Mouse (Mus musculus): ENCODE measurements around the gene Bmpr1b. TPM values are rescaled to one million over a fixed set of nuclear protein-coding genes. Genes with fewer than 3 reads are reported as not detected.

Bmpr1b gene
- polyA plus RNA-seq, 1 experiment from 2014 or later = 4.2 TPM

DNA sequence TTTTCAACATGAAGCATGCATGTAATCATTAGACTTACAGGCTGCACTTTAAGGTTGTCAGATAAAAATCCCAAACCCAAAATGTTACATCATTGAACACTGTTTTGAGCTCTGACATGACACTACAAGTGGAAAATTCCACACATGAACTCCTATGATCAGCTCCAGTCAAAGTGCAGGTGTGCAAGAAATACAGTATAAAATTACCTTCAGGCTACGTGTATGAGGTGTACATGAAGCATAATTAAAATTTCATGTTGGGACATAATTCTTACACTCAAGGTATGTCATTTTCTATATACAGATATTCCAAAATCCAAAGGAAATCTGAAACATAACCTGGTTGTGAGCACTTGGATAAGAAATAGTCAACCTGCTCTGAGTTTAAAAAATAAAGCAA is 220.7 kb downstream of the Bmpr1b start:
- H3K4me3 ChIP-seq (replicated peaks; ENCODE audit: low read depth, low read length) = no peak overlapping the region
- H3K9me3 ChIP-seq (ENCODE audit: control insufficient read depth, low read length) = no peaks in the 10 kb centered on the region
- peaks cover 4% of the 10 kb centered on the region; the same call in 1 of the 2 replicates for H3K4me1 ChIP-seq (ENCODE audit: control insufficient read depth, insufficient read depth, low read length)
- ATAC-seq (ENCODE audit: low FRiP score, low TSS enrichment) (no peak), DNase-seq (no peak)
- H3K36me3 ChIP-seq (ENCODE audit: control insufficient read depth, insufficient read depth, low read length) = no peaks in the 10 kb centered on the region
- no peak overlapping the region for H3K4me2 ChIP-seq (ENCODE audit: low read length)
- no peak overlapping the region for H3K27ac ChIP-seq (replicated peaks; ENCODE audit: low read depth, low read length)
- no peak overlapping the region for H3K9ac ChIP-seq (replicated peaks; ENCODE audit: low read length)
- H3K27me3 ChIP-seq (ENCODE audit: control insufficient read depth, insufficient read depth, low read length) = no peaks in the 10 kb centered on the region
- 86% methylated on average over 1 of the region's 1 CpGs for WGBS

DNA sequence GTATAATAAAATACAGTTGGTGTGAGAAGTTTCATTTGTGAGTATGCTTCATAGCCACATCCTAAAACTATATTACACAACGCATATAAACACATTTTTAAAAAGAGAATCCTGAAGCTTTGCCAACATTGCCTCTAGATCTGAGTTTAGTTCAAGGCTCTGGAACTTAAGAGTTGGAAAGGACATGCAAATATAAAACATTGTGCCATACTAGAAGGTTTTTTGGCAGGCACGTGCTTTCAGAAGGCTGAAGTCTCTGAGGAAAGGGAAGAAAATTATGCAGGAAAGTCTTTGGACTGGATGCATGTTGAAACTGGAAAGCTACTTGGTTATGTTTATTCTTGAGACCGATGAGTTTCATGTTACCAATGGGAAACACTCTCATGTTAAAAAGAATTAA is 221.1 kb downstream of the Bmpr1b start:
- Histone ChIP-seq H3K27me3 (ENCODE audit: control insufficient read depth, insufficient read depth, low read length) (no peaks in the 10 kb centered on the region), H3K9me3 (ENCODE audit: control insufficient read depth, low read length) (no peaks in the 10 kb centered on the region), H3K9ac (replicated peaks; ENCODE audit: low read length) (no peak overlapping the region), H3K27ac (replicated peaks; ENCODE audit: low read depth, low read length) (no peak overlapping the region), H3K36me3 (ENCODE audit: control insufficient read depth, insufficient read depth, low read length) (no peaks in the 10 kb centered on the region), H3K4me1 (ENCODE audit: control insufficient read depth, insufficient read depth, low read length) (peaks cover 4% of the 10 kb centered on the region; the same call in 1 of the 2 replicates), H3K4me2 (ENCODE audit: low read length) (no peak overlapping the region), H3K4me3 (replicated peaks; ENCODE audit: low read depth, low read length) (no peak overlapping the region)
- 88% methylated on average over 3 of the region's 3 CpGs for WGBS
- ATAC-seq (ENCODE audit: low FRiP score, low TSS enrichment) (no peak), DNase-seq (no peak)

DNA sequence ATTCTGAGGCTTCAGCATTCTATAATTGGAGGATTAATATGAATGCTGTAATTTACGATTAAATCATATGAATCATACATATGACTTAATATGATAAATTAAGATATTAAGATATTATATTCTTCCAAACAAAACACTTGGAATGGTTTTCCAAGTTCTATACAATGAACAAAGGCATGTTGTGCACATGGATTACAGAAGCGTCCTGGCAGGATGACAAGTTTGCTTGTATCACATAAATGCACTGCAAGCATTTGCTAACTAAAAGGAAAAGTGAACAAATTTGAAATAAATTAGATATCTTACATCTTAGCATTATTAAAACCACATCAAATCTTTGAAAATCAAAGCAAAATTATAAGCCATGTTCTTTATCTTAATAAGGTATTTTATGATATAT is 222.4 kb downstream of the Bmpr1b start:
- Histone ChIP-seq H3K36me3 (ENCODE audit: control insufficient read depth, insufficient read depth, low read length) (no peaks in the 10 kb centered on the region), H3K4me3 (replicated peaks; ENCODE audit: low read depth, low read length) (no peak overlapping the region), H3K4me2 (ENCODE audit: low read length) (no peak overlapping the region), H3K9ac (replicated peaks; ENCODE audit: low read length) (no peak overlapping the region), H3K9me3 (ENCODE audit: control insufficient read depth, low read length) (no peaks in the 10 kb centered on the region), H3K27me3 (ENCODE audit: control insufficient read depth, insufficient read depth, low read length) (no peaks in the 10 kb centered on the region), H3K27ac (replicated peaks; ENCODE audit: low read depth, low read length) (no peak overlapping the region), H3K4me1 (ENCODE audit: control insufficient read depth, insufficient read depth, low read length) (peaks cover 4% of the 10 kb centered on the region; the same call in 1 of the 2 replicates)
- DNase-seq (peak; percentile 50), ATAC-seq (ENCODE audit: low FRiP score, low TSS enrichment) (no peak)
- 84% methylated on average over 2 of the region's 2 CpGs for WGBS

DNA sequence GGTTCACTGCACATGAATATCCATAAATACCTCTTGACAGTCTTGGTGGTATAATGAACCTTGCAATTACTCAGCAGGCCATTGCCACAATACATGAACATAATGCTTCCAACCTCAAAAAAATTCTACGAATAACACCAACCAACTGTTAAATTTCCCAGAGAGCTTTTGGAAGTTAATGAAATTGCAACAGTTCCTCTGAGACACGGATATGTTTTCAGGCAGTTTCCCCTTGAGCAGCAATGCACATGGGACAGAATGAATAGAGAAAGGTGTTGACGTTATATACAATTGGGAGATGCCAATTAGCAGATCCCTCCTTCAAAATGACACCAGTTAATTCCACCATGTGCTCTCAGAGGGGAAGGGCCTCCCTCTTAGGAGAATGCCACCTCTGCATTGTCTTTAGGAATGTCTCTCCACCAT is 225.9 kb downstream of the Bmpr1b start:
- Histone ChIP-seq H3K9me3 (ENCODE audit: control insufficient read depth, low read length) (no peaks in the 10 kb centered on the region), H3K9ac (replicated peaks; ENCODE audit: low read length) (no peak overlapping the region), H3K36me3 (ENCODE audit: control insufficient read depth, insufficient read depth, low read length) (no peaks in the 10 kb centered on the region), H3K27ac (replicated peaks; ENCODE audit: low read depth, low read length) (no peak overlapping the region), H3K27me3 (ENCODE audit: control insufficient read depth, insufficient read depth, low read length) (no peaks in the 10 kb centered on the region), H3K4me3 (replicated peaks; ENCODE audit: low read depth, low read length) (no peak overlapping the region), H3K4me2 (ENCODE audit: low read length) (no peak overlapping the region), H3K4me1 (ENCODE audit: control insufficient read depth, insufficient read depth, low read length) (no peaks in the 10 kb centered on the region)
- 37% methylated on average over 3 of the region's 3 CpGs for WGBS
- ATAC-seq (ENCODE audit: low FRiP score, low TSS enrichment) (no peak), DNase-seq (no peak)

DNA sequence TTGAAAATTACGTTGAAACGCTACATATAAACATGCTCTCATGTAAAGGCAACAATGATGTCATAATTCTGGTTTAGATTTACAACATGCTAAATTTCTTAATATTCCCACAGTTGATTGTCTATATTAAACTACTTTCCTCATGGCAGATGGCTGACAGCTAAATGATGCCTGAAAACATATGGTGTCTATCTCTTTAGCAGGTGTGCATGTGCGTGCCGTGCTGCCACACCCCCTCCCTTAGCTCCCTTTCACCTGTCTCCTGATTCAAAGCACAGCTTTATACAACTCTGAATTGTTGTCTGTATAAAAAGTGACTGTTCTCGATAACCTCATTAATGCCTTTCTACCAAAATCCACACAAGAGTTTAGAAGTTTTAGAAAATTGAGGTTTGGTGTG is 229.0 kb downstream of the Bmpr1b start:
- H3K4me3 ChIP-seq (replicated peaks; ENCODE audit: low read depth, low read length) = no peak overlapping the region
- H3K9ac ChIP-seq (replicated peaks; ENCODE audit: low read length) = no peak overlapping the region
- H3K9me3 ChIP-seq (ENCODE audit: control insufficient read depth, low read length) = no peaks in the 10 kb centered on the region
- DNase-seq (no peak), ATAC-seq (ENCODE audit: low FRiP score, low TSS enrichment) (no peak)
- no peak overlapping the region for H3K27ac ChIP-seq (replicated peaks; ENCODE audit: low read depth, low read length)
- no peaks in the 10 kb centered on the region for H3K36me3 ChIP-seq (ENCODE audit: control insufficient read depth, insufficient read depth, low read length)
- WGBS = 95% methylated on average over 5 of the region's 5 CpGs
- peaks cover 19% of the 10 kb centered on the region for H3K4me1 ChIP-seq (ENCODE audit: control insufficient read depth, insufficient read depth, low read length)
- H3K4me2 ChIP-seq (ENCODE audit: low read length) = no peak overlapping the region
- no peaks in the 10 kb centered on the region for H3K27me3 ChIP-seq (ENCODE audit: control insufficient read depth, insufficient read depth, low read length)

DNA sequence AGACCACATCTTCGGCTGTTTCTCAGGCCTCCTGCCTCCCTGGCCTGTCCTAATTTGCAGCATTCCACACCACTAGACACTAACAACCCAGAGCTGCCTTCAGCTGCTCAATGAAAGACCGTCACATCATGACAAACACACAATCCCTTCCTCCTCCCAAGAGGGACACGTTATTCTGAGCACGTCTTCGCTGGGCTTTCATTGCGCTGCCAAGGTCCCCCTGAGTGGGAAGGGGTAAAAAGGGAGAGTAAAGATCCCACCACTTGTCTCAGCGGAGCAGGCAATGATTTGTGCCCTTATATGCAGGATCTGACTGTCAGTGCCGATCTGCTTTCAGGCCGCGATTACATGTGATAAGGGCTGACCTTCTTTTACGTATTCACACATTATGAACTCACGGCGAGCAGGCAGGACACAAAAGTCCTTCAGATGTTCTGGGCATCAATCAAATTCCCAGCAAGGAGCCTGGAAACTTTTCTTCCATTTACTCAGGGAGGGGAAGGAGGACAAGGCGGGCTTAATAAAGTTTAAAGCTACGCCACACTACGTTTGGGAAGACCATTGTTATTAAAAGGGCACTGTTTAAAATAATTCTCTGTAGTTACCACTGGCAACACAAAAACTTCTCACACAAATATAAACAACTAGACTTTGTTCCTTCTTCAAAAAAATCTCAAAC is 232.5 kb downstream of the Bmpr1b start:
- WGBS = 2% methylated on average over 16 of the region's 16 CpGs
- H3K36me3 ChIP-seq (ENCODE audit: control insufficient read depth, insufficient read depth, low read length) = no peaks in the 10 kb centered on the region
- DNase-seq (peak; percentile 78), ATAC-seq (ENCODE audit: low FRiP score, low TSS enrichment) (peak; percentile 82)
- H3K9ac ChIP-seq (replicated peaks; ENCODE audit: low read length) = no peak overlapping the region; the same call in 1 of the 2 replicates
- peak overlapping the region; percentile 48 for H3K4me2 ChIP-seq (ENCODE audit: low read length)
- H3K4me3 ChIP-seq (replicated peaks; ENCODE audit: low read depth, low read length) = peak overlapping the region; percentile 8; the same call in 1 of the 2 replicates
- H3K27ac ChIP-seq (replicated peaks; ENCODE audit: low read depth, low read length) = peak overlapping the region; percentile 67; the same call in 1 of the 2 replicates
- no peaks in the 10 kb centered on the region for H3K27me3 ChIP-seq (ENCODE audit: control insufficient read depth, insufficient read depth, low read length)
- H3K4me1 ChIP-seq (ENCODE audit: control insufficient read depth, insufficient read depth, low read length) = peaks cover 35% of the 10 kb centered on the region
- H3K9me3 ChIP-seq (ENCODE audit: control insufficient read depth, low read length) = no peaks in the 10 kb centered on the region

DNA sequence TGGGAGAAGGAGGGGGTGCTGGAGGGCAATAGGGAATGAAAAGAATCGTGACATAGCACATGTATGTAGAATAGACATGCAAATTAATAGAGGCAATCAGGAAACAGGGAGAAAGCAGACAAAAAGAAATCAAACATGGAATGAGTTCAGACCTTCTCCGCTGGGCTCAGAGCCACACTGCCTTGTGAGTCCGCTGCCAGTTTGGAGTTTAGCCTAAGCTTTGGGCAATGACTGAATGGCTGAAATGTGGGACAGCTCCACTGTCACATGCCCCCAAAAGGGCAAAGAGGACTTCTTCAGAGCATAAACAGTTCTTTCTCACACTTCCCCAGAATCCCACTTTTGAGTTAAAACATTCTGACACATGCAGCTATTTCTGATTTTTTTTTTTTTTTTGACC is 236.3 kb downstream of the Bmpr1b start:
- Histone ChIP-seq H3K4me3 (replicated peaks; ENCODE audit: low read depth, low read length) (no peak overlapping the region), H3K27me3 (ENCODE audit: control insufficient read depth, insufficient read depth, low read length) (no peaks in the 10 kb centered on the region), H3K4me2 (ENCODE audit: low read length) (no peak overlapping the region), H3K9ac (replicated peaks; ENCODE audit: low read length) (no peak overlapping the region), H3K4me1 (ENCODE audit: control insufficient read depth, insufficient read depth, low read length) (peaks cover 41% of the 10 kb centered on the region), H3K9me3 (ENCODE audit: control insufficient read depth, low read length) (no peaks in the 10 kb centered on the region), H3K27ac (replicated peaks; ENCODE audit: low read depth, low read length) (no peak overlapping the region), H3K36me3 (ENCODE audit: control insufficient read depth, insufficient read depth, low read length) (no peaks in the 10 kb centered on the region)
- 44% methylated on average over 3 of the region's 3 CpGs for WGBS
- DNase-seq (peak; percentile 59), ATAC-seq (ENCODE audit: low FRiP score, low TSS enrichment) (no peak)

DNA sequence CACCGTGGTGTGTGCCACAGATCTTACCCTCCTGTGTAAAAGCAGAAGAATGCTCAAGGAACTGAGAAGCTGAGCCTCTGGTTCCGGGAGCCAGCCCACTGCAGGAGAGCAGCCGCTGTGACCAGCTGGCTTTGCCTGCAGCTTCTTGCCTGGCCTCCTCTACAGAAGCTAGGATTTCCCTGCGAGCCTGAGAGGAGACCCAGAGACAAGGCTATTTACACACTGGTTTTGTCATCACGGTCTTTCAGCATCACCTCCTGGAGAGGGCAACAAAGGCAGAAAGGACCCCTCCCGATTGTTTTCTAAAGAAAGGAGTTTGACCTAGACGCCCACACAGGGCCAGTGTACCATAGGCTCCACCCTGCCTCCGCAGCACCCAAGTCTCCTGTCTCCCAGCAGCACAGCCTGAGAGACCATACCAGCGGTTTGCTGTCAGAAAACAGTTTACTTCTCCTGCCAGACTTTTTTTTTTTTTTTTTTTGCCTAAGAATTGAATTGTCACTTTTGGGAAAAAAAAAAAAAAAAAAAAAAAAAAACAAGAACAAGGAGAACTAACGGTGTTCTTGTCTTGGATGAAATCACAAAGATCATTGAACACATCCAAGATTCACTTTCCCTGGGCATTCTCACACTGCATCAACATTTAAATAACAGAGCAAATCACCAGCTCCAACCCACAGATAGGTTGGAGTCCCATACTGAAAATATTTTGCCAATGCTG is 237.7 kb downstream of the Bmpr1b start:
- H3K4me1 ChIP-seq (ENCODE audit: control insufficient read depth, insufficient read depth, low read length) = peaks cover 35% of the 10 kb centered on the region
- peak; percentile 46; the same call in 1 of the 2 replicates for ATAC-seq (ENCODE audit: low FRiP score, low TSS enrichment)
- peak; percentile 60 for DNase-seq

More for the DNA sequence above, 237.7 kb downstream of the Bmpr1b start:
- Histone ChIP-seq H3K9ac (replicated peaks; ENCODE audit: low read length) (peak overlapping the region; percentile 43; the same call in 1 of the 2 replicates), H3K36me3 (ENCODE audit: control insufficient read depth, insufficient read depth, low read length) (no peaks in the 10 kb centered on the region), H3K4me2 (ENCODE audit: low read length) (peak overlapping the region; percentile 54), H3K27me3 (ENCODE audit: control insufficient read depth, insufficient read depth, low read length) (no peaks in the 10 kb centered on the region), H3K4me3 (replicated peaks; ENCODE audit: low read depth, low read length) (peak overlapping the region; percentile 18), H3K27ac (replicated peaks; ENCODE audit: low read depth, low read length) (peak overlapping the region; percentile 63), H3K9me3 (ENCODE audit: control insufficient read depth, low read length) (no peaks in the 10 kb centered on the region)
- WGBS = 2% methylated on average over 10 of the region's 10 CpGs
